Mouse (Mus musculus) myocyte (in vitro differentiated cells): ENCODE data around the gene Slc34a2. TPM values are rescaled to one million over a fixed set of nuclear protein-coding genes. Genes with fewer than 3 reads are reported as not detected.

ENCODE experiments used
- H3K27me3 ChIP-seq: one replicate; pipeline ENCODE4 v1.6.1; 2011; ENCODE audit not compliant: control insufficient read depth, insufficient read depth, insufficient read length
- H3K36me3 ChIP-seq: one replicate; pipeline ENCODE4 v1.6.1; 2011; ENCODE audit not compliant: control insufficient read depth, insufficient read depth
- H3K4me2 ChIP-seq: one replicate; pipeline ENCODE4 v1.6.1; 2011; ENCODE audit warnings: low read depth, control low read depth
- H3K4me3 ChIP-seq: one replicate; pipeline ENCODE4 v1.5.1; 2011; ENCODE audit warnings: mild to moderate bottlenecking, control low read depth, moderate library complexity
- H3K79me2 ChIP-seq: one replicate; pipeline ENCODE4 v1.6.1; 2011; ENCODE audit not compliant: control insufficient read depth, insufficient read depth
- H3ac ChIP-seq: one replicate; pipeline ENCODE4 v1.6.1; 2011; ENCODE audit not compliant: control insufficient read depth, insufficient read length
- CEBPB ChIP-seq: IDR thresholded peaks from 2 replicates; pipeline ENCODE4 v1.6.1; 2011; ENCODE audit warnings: mild to moderate bottlenecking, moderate library complexity; ENCODE audit not compliant: poor library complexity, insufficient read depth, severe bottlenecking
- E2F4 ChIP-seq: IDR thresholded peaks from one replicate; pipeline ENCODE4 v1.6.1; 2011; ENCODE audit warnings: mild to moderate bottlenecking, control low read depth, moderate library complexity; ENCODE audit not compliant: insufficient read depth
- MAX ChIP-seq: IDR thresholded peaks from one replicate; pipeline ENCODE4 v1.6.1; 2011; ENCODE audit warnings: low read depth, mild to moderate bottlenecking, control low read depth
- MYOD1 ChIP-seq, 3 experiments: IDR thresholded peaks; one replicate each; pipeline ENCODE4 v1.6.1; 2011; ENCODE audit warnings: control low read depth in 2 of 3, low read depth in 2 of 3, mild to moderate bottlenecking in 2 of 3, moderate library complexity in 1 of 3; ENCODE audit not compliant: insufficient read length in 2 of 3, control insufficient read depth in 1 of 3
- MYOG ChIP-seq, 3 experiments: IDR thresholded peaks; one replicate each; pipeline ENCODE4 v1.6.1; 2011; ENCODE audit warnings: control low read depth in 2 of 3, low read depth in 2 of 3, mild to moderate bottlenecking in 2 of 3; ENCODE audit not compliant: insufficient read length in 2 of 3, control insufficient read depth in 1 of 3, insufficient read depth in 1 of 3
- POLR2A ChIP-seq: IDR thresholded peaks from one replicate; pipeline ENCODE4 v1.6.1; 2011; ENCODE audit warnings: low read depth, mild to moderate bottlenecking, control low read depth, moderate library complexity; ENCODE audit not compliant: insufficient read length
- POLR2AphosphoS2 ChIP-seq: IDR thresholded peaks from one replicate; pipeline ENCODE4 v1.6.1; 2011; ENCODE audit warnings: low read depth, control low read depth; ENCODE audit not compliant: insufficient read length
- REST ChIP-seq: IDR thresholded peaks from one replicate; pipeline ENCODE4 v1.6.1; 2011; ENCODE audit warnings: mild to moderate bottlenecking, control low read depth, moderate library complexity; ENCODE audit not compliant: insufficient read depth, insufficient read length
- SRF ChIP-seq: IDR thresholded peaks from one replicate; pipeline ENCODE4 v1.6.1; 2011; ENCODE audit warnings: low read depth; ENCODE audit not compliant: control insufficient read depth, insufficient read length
- TCF12 ChIP-seq: IDR thresholded peaks from one replicate; pipeline ENCODE4 v1.6.1; 2011; ENCODE audit warnings: mild to moderate bottlenecking, control low read depth; ENCODE audit not compliant: poor library complexity, insufficient read depth, severe bottlenecking
- TCF3 ChIP-seq: IDR thresholded peaks from one replicate; pipeline ENCODE4 v1.6.1; 2011; ENCODE audit warnings: low read depth, control low read depth; ENCODE audit not compliant: insufficient read length
- USF1 ChIP-seq: IDR thresholded peaks from one replicate; pipeline ENCODE4 v1.6.1; 2011; ENCODE audit warnings: low read depth, mild to moderate bottlenecking, control low read depth, moderate library complexity
- polyA plus RNA-seq: library from polyadenylated mRNA; unstranded; fragments of >200 nt; fragmentation: generic; extraction: Trizol; gene quantifications from one replicate; pipeline ENCODE4 v1.2.1, GENCODE M21; 2012; ENCODE audit warnings: missing spikeins

Slc34a2 gene
- polyA plus RNA-seq, 1 experiment, result not detected

- Histone ChIP-seq H3K36me3 (no peaks in the 10 kb centered on the region), H3K27me3 (peaks cover 20% of the 10 kb centered on the region), H3ac (no peak overlapping the region), H3K4me2 (no peak overlapping the region), H3K4me3 (no peak overlapping the region), H3K79me2 (no peaks in the 10 kb centered on the region)
- no peak for TF ChIP-seq CEBPB
- TF ChIP-seq MAX, result no peak
- no peak for TF ChIP-seq E2F4
- no peak for TF ChIP-seq USF1
- TF ChIP-seq POLR2AphosphoS2, result no peak
Measured at GRCm38 (mm10) chr5:53002599-53003203, 35.2 kb upstream of the Slc34a2 start.

- Histone ChIP-seq H3K79me2 (no peaks in the 10 kb centered on the region), H3K4me2 (no peak overlapping the region), H3ac (no peak overlapping the region), H3K4me3 (no peak overlapping the region), H3K27me3 (peaks cover 14% of the 10 kb centered on the region), H3K36me3 (no peaks in the 10 kb centered on the region)
- TF ChIP-seq POLR2A, result no peak
- TF ChIP-seq SRF, result no peak
- no peak for TF ChIP-seq CEBPB
- no peak for TF ChIP-seq E2F4
Measured at GRCm38 (mm10) chr5:53003495-53003894, 34.4 kb upstream of the Slc34a2 start.

GRCm38 (mm10) chr5:53003981-53004380, 33.9 kb upstream of the Slc34a2 start:
- Histone ChIP-seq H3K27me3 (peaks cover 9% of the 10 kb centered on the region), H3K79me2 (no peaks in the 10 kb centered on the region), H3K4me2 (no peak overlapping the region), H3K4me3 (no peak overlapping the region), H3K36me3 (no peaks in the 10 kb centered on the region), H3ac (no peak overlapping the region)
- TF ChIP-seq POLR2AphosphoS2 (no peak), TCF3 (no peak), E2F4 (no peak), MYOG (IDR thresholded peaks at IDR 0.05; ENCODE audit: control insufficient read depth in 1 of 3, insufficient read depth in 1 of 3, insufficient read length in 2 of 3, low read depth in 2 of 3) (no peak), CEBPB (no peak), TCF12 (no peak), MAX (no peak)

- H3K4me2 ChIP-seq, result no peak overlapping the region
- H3K36me3 ChIP-seq, result no peaks in the 10 kb centered on the region
- no peak overlapping the region for H3K4me3 ChIP-seq
- H3K27me3 ChIP-seq, result no peaks in the 10 kb centered on the region
- no peak overlapping the region for H3ac ChIP-seq
- no peaks in the 10 kb centered on the region for H3K79me2 ChIP-seq
- TF ChIP-seq POLR2A (no peak), TCF3 (no peak), E2F4 (no peak), MAX (no peak), MYOD1 (IDR thresholded peaks at IDR 0.05; ENCODE audit: control insufficient read depth in 1 of 3, insufficient read length in 2 of 3, low read depth in 2 of 3) (no peak), MYOG (IDR thresholded peaks at IDR 0.05; ENCODE audit: control insufficient read depth in 1 of 3, insufficient read depth in 1 of 3, insufficient read length in 2 of 3, low read depth in 2 of 3) (no peak), CEBPB (no peak), SRF (no peak), USF1 (no peak), REST (no peak), POLR2AphosphoS2 (no peak), TCF12 (no peak)
Measured at GRCm38 (mm10) chr5:53009027-53009769, 28.7 kb upstream of the Slc34a2 start.

- Histone ChIP-seq H3K27me3 (no peaks in the 10 kb centered on the region), H3K79me2 (no peaks in the 10 kb centered on the region), H3K4me2 (no peak overlapping the region), H3K36me3 (no peaks in the 10 kb centered on the region), H3K4me3 (no peak overlapping the region), H3ac (no peak overlapping the region)
- TF ChIP-seq TCF12 (no peak), E2F4 (no peak), MYOG (IDR thresholded peaks at IDR 0.05; ENCODE audit: control insufficient read depth in 1 of 3, insufficient read depth in 1 of 3, insufficient read length in 2 of 3, low read depth in 2 of 3) (no peak), REST (no peak), CEBPB (no peak), POLR2AphosphoS2 (no peak), SRF (no peak), POLR2A (no peak), TCF3 (no peak), USF1 (no peak), MYOD1 (IDR thresholded peaks at IDR 0.05; ENCODE audit: control insufficient read depth in 1 of 3, insufficient read length in 2 of 3, low read depth in 2 of 3) (no peak), MAX (no peak)
Measured at GRCm38 (mm10) chr5:53009770-53010133, 28.1 kb upstream of the Slc34a2 start.
